Mouse (Mus musculus) liver, embryonic 14.5 days (tissue): ENCODE measurements at regions not wholly inside any gene's neighbourhood (a gene's known extent, or its start where the extent isn't known, plus 50 kb on each side); places are given as distances from the start of the nearest gene placed in this dataset.

ENCODE experiments used
- ATAC-seq: fragments of 200-750 bp; cut with Nextera tagmentation; 2 replicates; pipeline ENCODE4 v1.8.0; 2017; ENCODE audit warnings: moderate number of reproducible peaks, mild to moderate bottlenecking, moderate library complexity; ENCODE audit not compliant: insufficient read depth
- DNase-seq, 3 experiments: peaks; one replicate each; pipeline ENCODE4 v3.0.0-alpha.2; 2012 to 2013; ENCODE audit warnings: low read depth in 3 of 3, low spot score in 3 of 3
- H3K27ac ChIP-seq: fragments of 300-500 bp; sonication (generic); 2 replicates; pipeline ENCODE4 v1.5.1; 2014; ENCODE audit warnings: moderate library complexity, mild to moderate bottlenecking, control low read depth, inconsistent platforms
- H3K27me3 ChIP-seq: fragments of 300-500 bp; sonication (generic); 2 replicates; pipeline ENCODE4 v1.6.1; 2014; ENCODE audit warnings: mild to moderate bottlenecking, low read length, moderate library complexity; ENCODE audit not compliant: control insufficient read depth, insufficient read depth
- H3K36me3 ChIP-seq: fragments of 300-500 bp; sonication (generic); replicated peaks from 2 replicates; pipeline ENCODE4 v1.6.1; 2014; ENCODE audit warnings: low read depth; ENCODE audit not compliant: control insufficient read depth, insufficient read depth
- H3K4me1 ChIP-seq, 2 experiments: fragments of 200-500 bp in 1 of 2; fragments of 300-500 bp in 1 of 2; sonication (generic) in 1 of 2; replicated peaks; 2 replicates each; pipeline ENCODE4 v1.6.1; 2012 to 2014; ENCODE audit warnings: antibody characterized with exemption in 1 of 2, inconsistent platforms in 1 of 2, low read length in 1 of 2; ENCODE audit not compliant: control insufficient read depth in 2 of 2, insufficient read depth in 2 of 2
- H3K4me2 ChIP-seq: fragments of 300-500 bp; sonication (generic); 2 replicates; pipeline ENCODE4 v1.6.1; 2014; ENCODE audit warnings: low read depth, mild to moderate bottlenecking, control low read depth, moderate library complexity
- H3K4me3 ChIP-seq, 2 experiments: fragments of 200-500 bp in 1 of 2; fragments of 300-500 bp in 1 of 2; sonication (generic) in 1 of 2; 2 replicates each; pipeline ENCODE4 v1.5.1; 2012 to 2014; ENCODE audit warnings: low read depth in 2 of 2, low read length in 2 of 2, mild to moderate bottlenecking in 2 of 2, control low read depth in 1 of 2, inconsistent platforms in 1 of 2, moderate library complexity in 1 of 2; ENCODE audit not compliant: insufficient read depth in 1 of 2
- H3K9ac ChIP-seq: fragments of 300-500 bp; sonication (generic); replicated peaks from 2 replicates; pipeline ENCODE4 v1.6.1; 2014; ENCODE audit warnings: mild to moderate bottlenecking, control low read depth, moderate library complexity
- H3K9me3 ChIP-seq: fragments of 300-500 bp; sonication (generic); 2 replicates; pipeline ENCODE4 v1.6.1; 2016; ENCODE audit warnings: low read length, mixed read lengths; ENCODE audit not compliant: control insufficient read depth
- CTCF ChIP-seq: IDR thresholded peaks from 2 replicates; pipeline ENCODE4 v1.5.1; 2016; ENCODE audit warnings: antibody characterized with exemption, low read depth, control low read depth
- EP300 ChIP-seq: IDR thresholded peaks from 2 replicates; pipeline ENCODE4 v1.6.1; 2016; ENCODE audit warnings: antibody characterized with exemption, low read depth
- WGBS: fragments of 180-500 bp; shearing (Covaris S2); extraction: QIAGEN DNeasy Blood & Tissue Kit; methylation state at CpG from one replicate; pipeline ENCODE4 v1.1.7; 2014; ENCODE audit not compliant: insufficient replicate concordance; 5-methylcytosine and 5-hydroxymethylcytosine counted together

GRCm38 (mm10) chr1:61530166-61530565 lies 108.5 kb upstream of the Pard3b start:
- Histone ChIP-seq H3K36me3 (no peaks in the 10 kb centered on the region), H3K4me2 (no peak overlapping the region), H3K9me3 (no peaks in the 10 kb centered on the region), H3K4me3 (no peak overlapping the region), H3K27me3 (no peaks in the 10 kb centered on the region), H3K27ac (no peak overlapping the region), H3K9ac (no peak overlapping the region), H3K4me1 (no peaks in the 10 kb centered on the region)
- ATAC-seq: no peak
- 27% methylated on average over 3 of the region's 3 CpGs for WGBS
- TF ChIP-seq CTCF (no peak), EP300 (no peak)
- no peak for DNase-seq

DNA sequence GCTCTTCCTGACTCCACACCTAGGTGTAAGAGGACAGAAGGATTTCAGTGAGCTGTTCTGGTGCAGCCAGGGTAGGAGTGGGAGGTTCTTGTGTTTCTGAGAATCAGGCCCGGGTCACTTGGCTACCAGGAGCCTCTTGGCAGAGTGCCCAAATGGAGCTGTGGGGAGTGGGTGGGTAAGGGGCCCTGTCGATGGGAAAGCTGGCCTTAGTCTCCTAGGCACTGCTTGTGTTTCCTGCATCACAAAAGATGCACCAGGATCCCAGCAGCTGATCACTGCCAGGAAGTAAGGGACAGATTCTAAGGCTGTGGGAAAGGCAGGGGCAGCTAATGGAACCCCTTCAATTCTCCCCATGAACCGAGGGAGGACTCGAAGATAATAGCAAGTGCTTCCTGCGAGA lies 107.1 kb upstream of the Pard3b start:
- ATAC-seq (no peak), DNase-seq (no peak)
- H3K4me3 ChIP-seq: no peak overlapping the region
- no peaks in the 10 kb centered on the region for H3K4me1 ChIP-seq
- no peak overlapping the region for H3K27ac ChIP-seq
- 34% methylated on average over 5 of the region's 5 CpGs for WGBS
- H3K9ac ChIP-seq: no peak overlapping the region
- no peaks in the 10 kb centered on the region for H3K9me3 ChIP-seq
- TF ChIP-seq CTCF (no peak), EP300 (no peak)
- H3K4me2 ChIP-seq: no peak overlapping the region
- no peaks in the 10 kb centered on the region for H3K27me3 ChIP-seq
- H3K36me3 ChIP-seq: no peaks in the 10 kb centered on the region

DNA sequence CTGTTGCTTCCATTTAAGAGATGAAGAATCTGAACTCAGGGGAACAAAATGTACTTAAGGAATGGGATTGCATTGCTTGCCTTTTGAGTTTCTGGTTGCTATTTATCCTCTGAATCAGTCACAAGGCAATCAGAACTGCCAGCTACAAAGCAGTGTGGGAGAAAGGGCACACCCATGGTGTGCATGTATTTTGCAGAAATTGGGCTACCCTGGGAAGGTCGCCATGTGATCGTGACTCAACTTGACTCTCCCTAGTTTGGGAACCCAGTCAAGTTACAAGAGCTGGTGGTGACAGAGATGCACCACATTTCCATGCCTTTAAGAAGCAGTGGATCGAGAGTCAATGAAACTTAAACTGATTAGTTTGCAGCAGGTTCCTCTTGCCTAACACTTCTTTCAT lies 98.5 kb upstream of the Pard3b start:
- peaks cover 0 to 2% of the 10 kb centered on the region in 2 experiments; a peak in 1 of 4 replicates for H3K4me1 ChIP-seq
- no peak overlapping the region for H3K9ac ChIP-seq
- H3K36me3 ChIP-seq: no peaks in the 10 kb centered on the region
- no peak overlapping the region for H3K27ac ChIP-seq
- H3K27me3 ChIP-seq: no peaks in the 10 kb centered on the region
- ATAC-seq (no peak), DNase-seq (no peak)
- H3K4me2 ChIP-seq: no peak overlapping the region
- no peaks in the 10 kb centered on the region for H3K9me3 ChIP-seq
- H3K4me3 ChIP-seq: no peak overlapping the region
- TF ChIP-seq CTCF: no peak
- TF ChIP-seq EP300: no peak
- 60% methylated on average over 3 of the region's 3 CpGs for WGBS

DNA sequence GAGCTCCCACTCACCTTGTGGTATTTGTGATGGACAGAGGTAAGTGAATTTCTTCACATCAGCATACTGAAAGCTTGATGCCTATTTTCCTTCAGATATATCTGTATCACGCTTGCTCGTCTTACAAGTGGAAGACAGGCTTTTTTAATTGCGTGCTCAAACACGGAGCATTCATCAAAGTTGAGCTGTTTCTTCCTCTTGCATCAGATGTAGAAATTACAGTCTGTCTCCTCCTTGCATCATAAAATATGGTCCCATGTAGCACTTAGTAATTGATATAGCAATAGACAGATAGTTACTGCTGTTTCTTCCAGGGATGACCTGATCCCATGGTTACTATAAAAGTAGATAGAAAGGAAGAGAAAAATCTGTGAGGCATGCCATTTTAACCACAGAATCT lies 97.5 kb upstream of the Pard3b start:
- Histone ChIP-seq H3K9me3 (no peaks in the 10 kb centered on the region), H3K36me3 (no peaks in the 10 kb centered on the region), H3K4me3 (no peak overlapping the region), H3K4me1 (peaks cover 0 to 2% of the 10 kb centered on the region in 2 experiments; a peak in 1 of 4 replicates), H3K9ac (no peak overlapping the region), H3K4me2 (no peak overlapping the region), H3K27me3 (no peaks in the 10 kb centered on the region), H3K27ac (no peak overlapping the region)
- 65% methylated on average over 4 of the region's 4 CpGs for WGBS
- ATAC-seq (no peak), DNase-seq (no peak)
- TF ChIP-seq EP300 (no peak), CTCF (no peak)

DNA sequence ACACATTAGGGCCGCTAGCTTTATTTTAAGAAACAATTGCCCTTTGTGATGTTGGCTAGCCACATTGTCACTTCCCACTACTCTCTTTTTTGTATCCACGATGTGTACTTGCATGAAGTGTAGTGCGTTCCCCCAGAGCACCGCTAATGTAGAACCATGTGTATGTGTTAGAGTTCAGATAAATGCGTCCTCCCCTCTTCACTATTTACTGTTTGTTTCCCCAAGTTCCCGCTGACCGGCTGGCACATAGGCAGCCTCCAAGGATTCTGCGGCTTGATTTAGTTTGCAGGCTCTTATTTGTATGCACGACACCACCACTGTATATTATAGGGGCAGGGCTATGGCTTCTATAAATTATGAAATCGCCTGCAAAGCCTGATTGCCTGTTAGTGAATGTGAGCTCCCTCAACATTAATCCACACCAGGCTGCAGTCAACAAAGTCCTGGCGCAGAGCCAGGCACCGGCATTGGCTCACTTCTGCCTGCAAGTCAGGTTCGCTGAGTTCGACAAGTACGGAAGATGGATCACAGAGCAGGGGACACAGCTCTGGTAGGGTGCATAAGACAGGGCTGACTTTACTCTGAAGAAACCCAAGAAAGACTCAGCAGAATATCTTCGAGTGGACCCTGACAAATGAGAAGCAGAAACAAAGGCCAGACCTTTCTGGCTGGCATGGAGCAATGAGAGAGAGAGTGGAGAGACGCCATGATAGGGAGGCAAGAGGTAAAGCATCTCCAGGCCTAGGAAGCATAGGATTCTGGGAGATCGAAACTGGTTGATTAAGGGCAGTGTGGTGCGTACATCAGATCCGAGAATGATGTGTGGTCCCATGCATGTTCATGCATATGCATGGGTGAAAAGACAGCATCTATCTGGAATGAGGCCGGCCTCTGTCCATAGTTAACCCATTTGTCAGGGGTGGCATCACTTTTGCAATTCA lies 85.8 kb upstream of the Pard3b start:
- no peak overlapping the region for H3K27ac ChIP-seq
- H3K27me3 ChIP-seq: no peaks in the 10 kb centered on the region
- H3K9ac ChIP-seq: no peak overlapping the region
- no peak for DNase-seq
- TF ChIP-seq EP300 (no peak), CTCF (no peak)
- no peaks in the 10 kb centered on the region for H3K9me3 ChIP-seq
- no peaks in the 10 kb centered on the region for H3K36me3 ChIP-seq
- H3K4me3 ChIP-seq: no peak overlapping the region
- H3K4me1 ChIP-seq: no peaks in the 10 kb centered on the region
- no peak for ATAC-seq
- H3K4me2 ChIP-seq: no peak overlapping the region
- 69% methylated on average over 21 of the region's 21 CpGs for WGBS
